Mouse (Mus musculus): ENCODE data around the gene 1110002E22Rik. TPM values are rescaled to one million over a fixed set of nuclear protein-coding genes. Genes with fewer than 3 reads are reported as not detected.

Gene 1110002E22Rik
- polyA plus RNA-seq, 1 experiment from 2014 or later: 0.74 TPM

- Histone ChIP-seq H3K4me2 (peak overlapping the region; percentile 39; the same call in 1 of the 2 replicates), H3K4me1 (peaks cover 7% of the 10 kb centered on the region), H3K4me3 (replicated peaks) (no peak overlapping the region), H3K27ac (peak overlapping the region; percentile 52), H3K36me3 (no peaks in the 10 kb centered on the region), H3K9ac (no peak overlapping the region), H3K27me3 (no peaks in the 10 kb centered on the region), H3K9me3 (replicated peaks) (no peaks in the 10 kb centered on the region)
- 59% methylated on average over 6 of the region's 6 CpGs for whole genome bisulfite sequencing
- ATAC-seq (replicated peaks; ENCODE audit: low FRiP score): no peak
These were observed 53.5 kb downstream of the 1110002E22Rik start for GRCm38 (mm10) chr3:138118392-138118791.

- no peak overlapping the region for H3K4me3 ChIP-seq (replicated peaks)
- peaks cover 7% of the 10 kb centered on the region for H3K4me1 ChIP-seq
- peak overlapping the region; percentile 52 for H3K27ac ChIP-seq
- no peak overlapping the region for H3K9ac ChIP-seq
- no peaks in the 10 kb centered on the region for H3K36me3 ChIP-seq
- WGBS: 66% methylated on average over 14 of the region's 14 CpGs
- no peaks in the 10 kb centered on the region for H3K27me3 ChIP-seq
- H3K9me3 ChIP-seq (replicated peaks): no peaks in the 10 kb centered on the region
- peak overlapping the region; percentile 39 for H3K4me2 ChIP-seq
- no peak for ATAC-seq (replicated peaks; ENCODE audit: low FRiP score)
These were observed 54.0 kb downstream of the 1110002E22Rik start for GRCm38 (mm10) chr3:138118831-138119230.

GRCm38 (mm10) chr3:138119444-138120105, 54.7 kb downstream of the 1110002E22Rik start:
- Histone ChIP-seq H3K36me3 (no peaks in the 10 kb centered on the region), H3K27me3 (no peaks in the 10 kb centered on the region), H3K9me3 (replicated peaks) (no peaks in the 10 kb centered on the region), H3K9ac (no peak overlapping the region), H3K4me1 (peaks cover 9% of the 10 kb centered on the region), H3K4me2 (no peak overlapping the region), H3K27ac (no peak overlapping the region), H3K4me3 (replicated peaks) (no peak overlapping the region)
- ATAC-seq (replicated peaks; ENCODE audit: low FRiP score): no peak
- 85% methylated on average over 16 of the region's 16 CpGs for WGBS

DNA sequence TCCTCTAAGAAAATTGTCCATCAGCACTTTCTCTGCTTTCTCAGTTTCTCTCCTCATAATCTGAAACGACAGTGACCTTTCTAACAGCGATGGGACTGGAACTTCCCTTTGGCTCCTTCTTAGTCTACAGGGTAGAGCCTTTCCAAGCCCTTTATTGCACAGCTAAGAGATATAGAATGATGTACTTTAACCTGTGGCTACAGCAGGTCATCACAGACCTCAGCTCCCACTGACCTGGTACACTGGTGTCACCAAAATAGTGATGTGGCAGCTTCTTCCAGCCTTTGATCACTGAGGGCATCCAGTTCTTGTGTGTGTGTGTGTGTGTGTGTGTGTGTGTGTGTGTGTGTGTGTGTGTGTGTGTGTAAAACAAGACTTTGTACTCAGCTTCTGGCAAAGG, 56.6 kb downstream of the 1110002E22Rik start:
- no peaks in the 10 kb centered on the region for H3K36me3 ChIP-seq
- H3K27ac ChIP-seq: no peak overlapping the region
- WGBS: 91% methylated on average over 2 of the region's 2 CpGs
- H3K27me3 ChIP-seq: no peaks in the 10 kb centered on the region
- H3K4me1 ChIP-seq: peaks cover 18% of the 10 kb centered on the region
- H3K9me3 ChIP-seq (replicated peaks): no peaks in the 10 kb centered on the region
- no peak overlapping the region for H3K9ac ChIP-seq
- no peak for ATAC-seq (replicated peaks; ENCODE audit: low FRiP score)
- no peak overlapping the region for H3K4me2 ChIP-seq
- no peak overlapping the region for H3K4me3 ChIP-seq (replicated peaks)

- no peak overlapping the region for H3K9ac ChIP-seq
These were observed 59.0 kb downstream of the 1110002E22Rik start for GRCm38 (mm10) chr3:138123842-138124241.

GRCm38 (mm10) chr3:138129110-138129509, 64.3 kb downstream of the 1110002E22Rik start:
- no peaks in the 10 kb centered on the region for H3K36me3 ChIP-seq
- H3K4me1 ChIP-seq: peaks cover 10% of the 10 kb centered on the region; the same call in 1 of the 2 replicates
- H3K9ac ChIP-seq: no peak overlapping the region
- H3K9me3 ChIP-seq (replicated peaks): no peaks in the 10 kb centered on the region
- H3K4me3 ChIP-seq (replicated peaks): no peak overlapping the region
- no peak for ATAC-seq (replicated peaks; ENCODE audit: low FRiP score)
- H3K27me3 ChIP-seq: no peaks in the 10 kb centered on the region
- WGBS: 90% methylated on average over 6 of the region's 6 CpGs
- H3K27ac ChIP-seq: no peak overlapping the region
- no peak overlapping the region for H3K4me2 ChIP-seq

More at GRCm38 (mm10) chr3:138123842-138124241, 59.0 kb downstream of the 1110002E22Rik start:
- no peak for ATAC-seq (replicated peaks; ENCODE audit: low FRiP score)
- Histone ChIP-seq H3K27me3 (no peaks in the 10 kb centered on the region), H3K4me1 (peaks cover 12% of the 10 kb centered on the region), H3K9me3 (replicated peaks) (no peaks in the 10 kb centered on the region), H3K4me2 (no peak overlapping the region), H3K36me3 (no peaks in the 10 kb centered on the region), H3K4me3 (replicated peaks) (no peak overlapping the region), H3K27ac (no peak overlapping the region)
- WGBS: 65% methylated on average over 10 of the region's 10 CpGs

GRCm38 (mm10) chr3:138130692-138131091, 65.8 kb downstream of the 1110002E22Rik start:
- no peak overlapping the region for H3K4me3 ChIP-seq (replicated peaks)
- 70% methylated on average over 1 of the region's 1 CpGs for WGBS
- ATAC-seq (replicated peaks; ENCODE audit: low FRiP score): no peak

More at GRCm38 (mm10) chr3:138130692-138131091, 65.8 kb downstream of the 1110002E22Rik start:
- H3K27ac ChIP-seq: no peak overlapping the region
- no peaks in the 10 kb centered on the region for H3K36me3 ChIP-seq
- H3K27me3 ChIP-seq: no peaks in the 10 kb centered on the region
- H3K9ac ChIP-seq: no peak overlapping the region
- H3K4me2 ChIP-seq: no peak overlapping the region
- no peaks in the 10 kb centered on the region for H3K9me3 ChIP-seq (replicated peaks)
- no peaks in the 10 kb centered on the region for H3K4me1 ChIP-seq

Other genes starting within 250 kb of the 1110002E22Rik start
- gene H2afz, start 200.6 kb upstream of the 1110002E22Rik start, polyA plus RNA-seq (2015; fragmentation: Nextera tagmentation; extraction: Ambion mirVana): 2,163 and 2,393 TPM in 2 replicates
- gene Dnajb14, start 197.4 kb upstream of the 1110002E22Rik start, polyA plus RNA-seq (2015; fragmentation: Nextera tagmentation; extraction: Ambion mirVana): 10.1 and 10.8 TPM in 2 replicates
- 111 and 113 TPM in 2 replicates for gene Lamtor3, start 146.5 kb upstream of the 1110002E22Rik start, polyA plus RNA-seq (2015; fragmentation: Nextera tagmentation; extraction: Ambion mirVana)
- gene Dapp1, start 83.5 kb upstream of the 1110002E22Rik start, polyA plus RNA-seq (2015; fragmentation: Nextera tagmentation; extraction: Ambion mirVana): 9.2 and 9.8 TPM in 2 replicates
- 0.36 TPM in 1 of 2 replicates, not detected in the other for gene Gm5105, start 2.3 kb downstream of the 1110002E22Rik start, polyA plus RNA-seq (2015; fragmentation: Nextera tagmentation; extraction: Ambion mirVana)
- 14.0 and 14.2 TPM in 2 replicates for gene Trmt10a, start 78.4 kb downstream of the 1110002E22Rik start, polyA plus RNA-seq (2015; fragmentation: Nextera tagmentation; extraction: Ambion mirVana)
- 8.4 and 9.6 TPM in 2 replicates for gene Mttp, start 79.9 kb downstream of the 1110002E22Rik start, polyA plus RNA-seq (2015; fragmentation: Nextera tagmentation; extraction: Ambion mirVana)
- gene 4930579F01Rik, start 128.8 kb downstream of the 1110002E22Rik start, polyA plus RNA-seq (2015; fragmentation: Nextera tagmentation; extraction: Ambion mirVana): 0.09 and 0.19 TPM in 2 replicates
- gene Adh7, start 152.7 kb downstream of the 1110002E22Rik start, polyA plus RNA-seq (2015; fragmentation: Nextera tagmentation; extraction: Ambion mirVana): 0.74 and 0.91 TPM in 2 replicates
- gene Adh1, start 195.9 kb downstream of the 1110002E22Rik start, polyA plus RNA-seq (2015; fragmentation: Nextera tagmentation; extraction: Ambion mirVana): 43.5 and 86.9 TPM in 2 replicates
- gene Adh6a, start 248.2 kb downstream of the 1110002E22Rik start, polyA plus RNA-seq (2015; fragmentation: Nextera tagmentation; extraction: Ambion mirVana): 0.28 TPM in 1 of 2 replicates, not detected in the other

Measured in kidney, embryonic 15.5 days (tissue).